Mouse (Mus musculus) brown adipose tissue, adult 24 weeks (tissue): ENCODE data around the gene Adamts2. TPM values are rescaled to one million over a fixed set of nuclear protein-coding genes. Genes with fewer than 3 reads are reported as not detected.

Experiments
- H3K27ac ChIP-seq: fragments of 200-500 bp; replicated peaks from 2 replicates; pipeline ENCODE4 v1.5.1; 2012; ENCODE audit warnings: low read depth, mild to moderate bottlenecking, low read length
- H3K4me1 ChIP-seq: fragments of 200-500 bp; 2 replicates; pipeline ENCODE4 v1.6.1; 2012; ENCODE audit warnings: low read length, mixed read lengths; ENCODE audit not compliant: control insufficient read depth, insufficient read depth, insufficient read length
- H3K4me3 ChIP-seq: fragments of 200-500 bp; 2 replicates; pipeline ENCODE4 v1.5.1; 2012; ENCODE audit warnings: low read depth, mild to moderate bottlenecking, low read length, moderate library complexity; ENCODE audit not compliant: insufficient read depth
- polyA plus RNA-seq: library from polyadenylated mRNA; stranded (reverse); fragments of >200 nt; gene quantifications from 2 replicates; pipeline ENCODE4 v1.2.4, GENCODE M21; 2012; ENCODE audit not compliant: missing spikeins, insufficient read depth, insufficient read length

Adamts2 gene
- polyA plus RNA-seq, 1 experiment, result 6.1 TPM

DNA sequence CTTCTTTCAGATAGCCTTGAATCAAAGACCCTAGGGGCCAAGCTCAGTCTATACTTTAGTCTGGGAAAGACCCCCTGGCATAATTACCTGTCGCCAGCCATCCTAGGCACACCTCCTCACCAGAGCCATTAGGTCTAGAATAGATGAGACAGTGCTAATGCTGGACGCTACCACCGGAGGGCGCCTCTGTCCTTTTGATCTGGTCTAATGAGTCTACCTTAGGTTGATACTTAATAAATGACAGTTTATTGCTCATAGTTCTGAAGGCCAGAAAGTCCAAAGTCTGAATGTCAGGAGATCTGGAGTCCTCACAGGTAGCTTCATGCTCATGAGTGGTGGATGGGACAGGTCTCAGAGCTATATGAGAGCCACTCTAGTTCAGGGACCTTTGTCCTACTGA is 165.2 kb downstream of the Adamts2 start:
- Histone ChIP-seq H3K4me1 (no peaks in the 10 kb centered on the region), H3K4me3 (no peak overlapping the region)

DNA sequence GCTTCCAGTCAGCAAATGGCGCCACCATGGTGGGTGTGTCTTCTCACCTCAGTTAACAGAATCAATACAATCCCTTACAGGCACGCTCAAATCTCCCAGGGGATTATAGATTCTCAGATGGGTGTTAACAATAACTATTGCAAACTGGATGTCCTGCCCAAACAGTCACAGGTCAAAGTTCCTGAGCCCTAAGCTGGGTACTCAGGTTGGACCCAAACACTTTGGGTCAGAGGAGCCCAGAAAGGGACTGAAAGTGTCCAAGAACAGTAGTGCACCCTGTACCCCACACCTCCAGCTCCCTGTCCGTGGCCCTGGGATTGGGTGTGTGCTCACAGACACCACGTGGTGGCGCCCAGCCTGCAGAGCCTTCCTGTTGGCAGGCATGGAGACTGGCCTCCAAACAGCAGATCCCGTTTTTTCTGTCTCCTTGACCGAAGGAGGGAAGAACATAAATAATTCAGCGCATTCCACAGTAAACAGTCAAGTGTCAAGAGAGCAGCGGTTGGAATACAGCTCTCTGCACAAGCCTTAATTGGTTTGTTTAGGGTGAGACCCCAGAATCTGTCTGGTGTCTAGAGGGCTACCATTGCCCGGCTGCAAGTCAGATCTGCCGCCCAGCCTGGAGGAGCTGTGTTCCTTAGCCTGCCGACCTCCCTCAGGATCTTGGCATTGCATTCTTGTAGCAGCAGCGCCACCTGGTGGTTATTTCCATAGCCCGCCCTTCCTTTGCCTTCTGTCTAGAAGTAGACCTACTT is 167.3 kb downstream of the Adamts2 start:
- Histone ChIP-seq H3K4me3 (peak overlapping the region; percentile 26; the same call in 1 of the 2 replicates), H3K27ac (no peak overlapping the region)

More for the DNA sequence above, 165.2 kb downstream of the Adamts2 start:
- H3K27ac ChIP-seq, result no peak overlapping the region

DNA sequence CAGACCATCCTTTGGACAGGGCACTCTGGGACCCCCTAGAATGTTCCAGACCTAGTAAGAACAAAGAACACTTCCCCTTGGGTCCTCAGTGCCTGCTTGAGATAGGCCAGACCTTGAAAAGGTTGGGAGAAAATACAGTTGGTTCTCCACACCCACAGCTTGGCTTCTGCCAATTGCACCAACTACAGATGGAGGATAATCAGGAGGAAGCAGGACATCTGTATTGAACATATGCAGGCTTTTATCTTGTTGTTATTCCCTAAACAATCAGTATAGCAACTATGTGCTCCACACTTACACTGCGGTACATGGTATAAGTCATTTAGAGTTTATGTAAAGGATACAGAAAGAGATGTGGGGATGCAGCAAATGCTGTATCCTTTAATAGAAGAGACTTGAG is 169.1 kb downstream of the Adamts2 start:
- no peaks in the 10 kb centered on the region for H3K4me1 ChIP-seq
- H3K4me3 ChIP-seq, result no peak overlapping the region
- no peak overlapping the region for H3K27ac ChIP-seq

More for the DNA sequence above, 167.3 kb downstream of the Adamts2 start:
- H3K4me1 ChIP-seq, result no peaks in the 10 kb centered on the region

DNA sequence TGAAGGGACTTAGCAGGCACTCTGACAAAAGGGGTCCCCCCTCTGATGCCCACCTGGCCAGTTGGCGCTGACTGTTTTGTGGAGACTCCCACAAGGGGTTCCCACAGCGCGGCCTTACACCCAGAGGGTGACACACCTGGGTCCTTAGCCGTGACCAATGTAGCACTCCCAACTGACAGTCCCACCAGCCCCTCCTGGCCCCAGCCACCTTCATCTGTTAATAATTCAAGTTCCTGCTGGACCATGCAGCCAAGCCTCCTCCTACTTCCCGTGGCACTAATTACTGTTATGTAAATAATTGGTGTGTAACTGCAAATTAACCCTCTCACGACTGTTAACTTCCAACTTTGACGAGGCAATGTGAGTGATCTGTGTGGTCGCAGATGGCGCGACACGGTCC is 195.8 kb downstream of the Adamts2 start:
- no peaks in the 10 kb centered on the region for H3K4me1 ChIP-seq
- no peak overlapping the region for H3K4me3 ChIP-seq
- H3K27ac ChIP-seq, result no peak overlapping the region

DNA sequence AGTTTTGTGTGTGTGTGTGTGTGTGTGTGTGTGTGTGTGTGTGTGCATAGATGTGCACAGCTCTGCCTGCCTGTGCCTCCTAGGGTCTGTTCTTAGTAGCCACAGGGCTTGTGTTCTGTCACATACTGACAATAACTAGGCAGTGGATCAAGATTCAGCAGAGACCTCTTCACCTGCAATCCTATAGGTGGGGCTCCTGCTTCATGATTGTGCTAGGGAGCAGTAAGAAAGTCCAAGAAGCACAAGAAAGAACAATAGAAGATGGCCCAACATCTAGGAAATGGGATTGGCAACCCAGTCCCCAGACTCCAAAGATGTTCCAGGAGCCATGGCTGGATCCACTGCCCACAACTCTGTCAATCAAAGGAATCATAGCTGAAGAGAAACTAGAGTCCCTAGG is 197.0 kb downstream of the Adamts2 start:
- no peak overlapping the region for H3K27ac ChIP-seq
- H3K4me3 ChIP-seq, result no peak overlapping the region
- no peaks in the 10 kb centered on the region for H3K4me1 ChIP-seq

DNA sequence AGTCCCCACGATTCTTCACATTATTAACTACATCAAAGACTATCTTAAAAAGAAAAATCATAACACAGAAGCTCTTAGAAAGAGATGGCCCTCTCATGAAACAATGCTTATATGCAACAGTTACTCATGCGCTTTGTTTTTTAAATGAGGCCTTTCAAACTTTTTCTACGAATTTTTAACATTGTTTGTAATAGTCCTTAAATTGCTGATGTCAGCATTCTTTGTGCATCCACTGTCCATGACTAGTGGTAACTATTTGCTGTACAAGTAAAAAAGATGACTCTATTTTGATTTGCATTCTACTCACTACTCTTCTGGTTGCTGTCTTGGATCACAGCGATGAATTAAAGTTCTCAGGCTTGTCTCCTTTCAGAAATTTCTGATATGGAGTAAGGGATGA is 212.3 kb downstream of the Adamts2 start:
- H3K4me1 ChIP-seq, result no peaks in the 10 kb centered on the region
- H3K27ac ChIP-seq, result no peak overlapping the region
- H3K4me3 ChIP-seq, result no peak overlapping the region

DNA sequence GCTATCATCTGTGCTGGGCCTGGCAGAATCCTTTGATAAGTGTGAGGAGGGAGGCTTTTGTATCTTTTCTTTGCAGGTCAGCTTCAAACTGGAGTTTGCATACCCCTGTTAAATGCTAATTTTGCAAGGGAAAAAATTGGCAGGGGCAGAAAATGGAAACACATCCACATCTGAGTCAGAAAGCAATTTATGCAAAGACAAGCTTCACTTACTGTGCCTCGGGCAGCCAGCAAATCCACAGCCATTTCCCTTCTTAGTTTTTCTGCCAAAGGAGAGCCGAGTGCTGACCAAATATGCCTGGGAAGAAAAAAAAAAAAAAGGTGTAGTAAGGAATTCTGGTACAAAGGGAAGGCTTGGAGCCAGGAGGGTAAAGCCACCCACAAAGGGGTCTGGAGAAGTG is 224.3 kb downstream of the Adamts2 start:
- no peaks in the 10 kb centered on the region; the same call in 1 of the 2 replicates for H3K4me1 ChIP-seq
- H3K4me3 ChIP-seq, result no peak overlapping the region
- H3K27ac ChIP-seq, result no peak overlapping the region

DNA sequence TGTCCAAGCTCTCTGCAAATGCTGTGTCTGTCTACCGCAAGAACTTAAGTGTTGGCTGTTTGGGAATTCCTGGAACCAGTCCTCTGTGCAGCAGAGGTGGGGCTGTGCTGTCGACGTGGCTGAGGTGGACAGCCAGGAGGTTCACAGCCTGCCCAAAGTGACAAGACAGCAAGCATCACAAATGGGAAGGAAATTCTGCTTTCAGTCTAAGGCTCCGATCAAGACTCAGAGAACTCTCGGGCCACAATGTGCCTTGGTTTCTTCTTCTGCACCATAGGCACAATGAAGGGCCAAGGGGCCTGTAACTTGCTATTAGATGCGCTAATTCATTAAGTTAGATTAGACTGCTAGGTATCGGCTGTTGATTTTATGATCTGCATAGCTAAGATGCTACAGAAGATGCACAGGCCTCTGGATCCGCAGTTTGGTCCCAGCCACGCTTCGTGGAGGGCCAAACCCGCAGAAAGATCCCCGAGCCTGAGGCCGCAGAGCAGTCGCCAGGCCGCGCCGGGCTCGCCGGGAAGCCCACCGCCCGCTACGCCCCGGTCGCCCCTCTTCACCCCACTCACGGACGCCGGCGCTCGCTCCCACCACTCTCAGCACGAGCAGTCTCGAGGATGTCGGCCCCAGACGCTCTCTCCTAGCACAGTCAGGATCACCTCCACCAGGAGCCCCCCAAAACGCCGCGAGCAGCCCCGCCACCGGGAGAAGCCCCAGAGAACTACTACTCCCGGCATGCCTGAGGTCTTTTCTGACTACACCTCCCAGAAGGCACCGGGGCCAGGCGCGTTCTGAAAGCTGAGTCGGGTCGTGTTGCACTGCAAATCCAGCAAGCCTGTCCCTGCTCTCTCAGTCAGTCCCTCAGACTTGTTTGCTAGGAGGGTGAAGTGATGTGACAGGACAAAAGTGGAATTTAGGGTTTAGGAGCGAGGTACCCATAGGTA is 225.4 kb downstream of the Adamts2 start, which contains the start of gene Zfp354c:
Gene Zfp354c (minus strand): TSS at position 715 of the 944 bp plus-strand sequence.
- Histone ChIP-seq H3K4me1 (no peaks in the 10 kb centered on the region; the same call in 1 of the 2 replicates), H3K27ac (0 out of 2 replicates have a peak within 1 kb of the TSS, but pooled peaks have one; percentile 11), H3K4me3 (peak within 1 kb of the TSS; percentile 68)

DNA sequence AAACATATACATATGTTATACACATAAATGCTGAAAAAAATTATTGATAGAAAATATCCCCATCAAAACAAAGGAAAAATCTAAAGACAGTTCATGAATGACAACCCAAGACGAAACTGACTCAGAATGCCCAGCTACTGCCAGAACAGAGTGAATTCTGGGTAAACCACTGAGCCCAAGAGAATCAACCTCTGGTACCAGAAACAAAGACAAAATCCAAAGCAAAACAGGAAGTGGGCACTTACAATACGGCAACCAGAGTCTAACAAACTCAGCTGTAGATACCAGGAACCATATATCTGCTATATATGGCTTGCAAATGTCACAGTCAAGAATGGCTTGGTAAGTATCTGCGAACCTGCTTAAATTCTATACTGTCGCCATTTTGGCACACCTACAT is 233.8 kb downstream of the Adamts2 start:
- Histone ChIP-seq H3K4me3 (no peak overlapping the region), H3K27ac (no peak overlapping the region), H3K4me1 (no peaks in the 10 kb centered on the region)

DNA sequence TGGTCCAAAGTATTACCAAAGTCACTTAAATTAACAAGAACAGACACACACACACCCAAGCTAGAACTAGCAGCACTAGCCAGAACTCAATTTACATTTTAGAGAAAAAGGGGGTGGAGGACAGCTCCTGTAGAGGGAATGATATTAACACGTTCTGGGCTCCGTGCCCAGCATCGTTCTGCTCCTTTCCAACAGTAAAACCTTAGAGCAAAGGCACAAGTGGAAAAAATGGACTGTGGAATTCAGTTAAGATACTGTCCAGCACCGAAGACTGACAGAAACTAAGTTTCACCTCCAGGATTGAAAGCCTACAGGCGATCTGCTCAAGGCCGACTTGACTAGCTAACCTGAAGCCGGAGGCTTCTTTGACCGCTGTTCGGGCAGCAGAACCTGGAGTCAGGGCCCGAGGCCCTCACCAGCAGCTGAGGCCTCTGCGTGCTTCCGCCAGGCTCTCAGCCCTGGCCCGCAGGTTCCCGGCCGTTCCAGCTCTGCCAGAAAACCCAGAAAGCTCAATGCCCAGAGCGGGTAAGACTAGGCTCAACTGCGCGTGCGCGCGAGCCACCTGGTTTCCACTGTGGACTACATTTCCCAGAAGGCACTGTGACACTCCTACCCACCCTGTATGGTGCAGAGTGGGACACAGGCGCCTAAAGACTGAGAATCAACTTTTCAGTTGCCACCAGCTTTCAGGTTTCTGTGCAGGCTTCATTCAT is 239.3 kb downstream of the Adamts2 start, which contains the start of gene Zfp879:
Gene Zfp879 (minus strand): TSS at position 530 of the 713 bp plus-strand sequence.
- Histone ChIP-seq H3K4me1 (no peaks in the 10 kb centered on the region), H3K4me3 (peak within 1 kb of the TSS; percentile 62), H3K27ac (no peak within 1 kb of the TSS)

DNA sequence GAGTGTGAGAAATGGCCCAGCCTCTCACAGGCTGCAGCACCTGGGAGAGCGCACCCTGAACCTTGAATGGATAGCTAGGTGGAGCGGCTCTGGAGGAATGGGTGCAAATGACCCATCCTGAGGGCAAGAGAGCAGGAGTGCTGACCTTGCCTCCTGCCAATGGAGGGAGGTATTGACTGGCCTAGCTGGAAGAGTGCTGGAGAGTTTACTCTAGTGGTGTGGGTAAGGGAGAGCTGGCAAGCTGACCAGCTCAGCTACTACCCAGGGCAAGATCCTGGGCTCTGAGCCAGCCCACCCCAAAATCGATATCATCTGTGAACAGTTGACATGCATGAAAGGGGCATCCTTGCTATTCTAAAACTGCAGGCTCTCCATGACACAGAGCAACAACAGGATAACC is 244.1 kb downstream of the Adamts2 start:
- peaks cover 2% of the 10 kb centered on the region; the same call in 1 of the 2 replicates for H3K4me1 ChIP-seq
- H3K27ac ChIP-seq, result no peak overlapping the region
- H3K4me3 ChIP-seq, result no peak overlapping the region

DNA sequence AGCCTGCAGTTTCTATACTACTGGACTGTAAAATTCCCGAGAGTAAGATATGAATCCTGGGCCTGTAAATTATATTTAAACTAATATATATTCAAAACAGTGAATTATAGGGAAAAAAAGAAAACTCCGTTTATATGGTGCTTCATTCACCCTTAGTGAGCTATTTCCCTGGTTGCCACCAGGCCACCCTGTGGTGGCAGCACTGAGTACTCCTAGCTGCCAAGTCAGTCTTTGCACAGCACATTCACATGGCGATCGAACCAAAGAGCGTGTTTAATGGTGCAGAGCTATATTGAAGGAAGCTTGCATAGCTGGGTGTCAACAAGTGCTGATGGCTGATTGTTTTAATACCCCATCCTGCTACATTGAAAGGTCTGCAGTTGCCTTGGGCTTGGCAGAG is 245.2 kb downstream of the Adamts2 start:
- no peak overlapping the region for H3K27ac ChIP-seq
- peaks cover 2% of the 10 kb centered on the region; the same call in 1 of the 2 replicates for H3K4me1 ChIP-seq
- no peak overlapping the region for H3K4me3 ChIP-seq

DNA sequence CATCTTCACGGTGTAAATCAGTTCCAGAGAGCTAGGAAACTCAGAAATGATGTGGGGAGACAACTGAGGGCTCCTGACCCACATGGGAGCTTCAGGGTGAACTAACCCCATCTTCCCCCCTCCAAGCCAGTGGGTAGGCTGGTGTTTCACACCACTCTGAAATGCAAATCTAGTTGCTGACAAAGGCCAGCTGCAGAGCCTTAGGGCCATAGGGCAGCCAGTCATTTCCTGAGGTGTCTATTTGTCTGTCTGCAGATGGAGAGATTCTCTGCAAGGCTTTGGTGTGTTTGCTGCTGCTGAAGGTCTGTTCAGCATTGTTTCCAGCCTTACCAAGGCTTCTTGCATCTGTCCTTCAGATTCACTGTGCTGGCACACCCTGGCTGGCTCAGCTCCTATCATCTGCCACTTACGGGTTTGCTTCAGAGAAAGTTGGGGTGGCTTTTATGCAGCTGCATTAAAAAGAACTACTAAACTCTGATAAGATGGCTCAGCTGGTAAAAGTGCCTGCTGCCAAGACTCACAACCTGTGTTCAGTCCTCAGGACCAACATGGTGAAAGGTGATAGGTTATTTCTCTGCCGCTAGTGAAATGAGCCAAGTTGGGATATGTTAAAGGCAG is 246.7 kb downstream of the Adamts2 start:
- peaks cover 2% of the 10 kb centered on the region; the same call in 1 of the 2 replicates for H3K4me1 ChIP-seq
- H3K4me3 ChIP-seq, result no peak overlapping the region
- H3K27ac ChIP-seq, result no peak overlapping the region

DNA sequence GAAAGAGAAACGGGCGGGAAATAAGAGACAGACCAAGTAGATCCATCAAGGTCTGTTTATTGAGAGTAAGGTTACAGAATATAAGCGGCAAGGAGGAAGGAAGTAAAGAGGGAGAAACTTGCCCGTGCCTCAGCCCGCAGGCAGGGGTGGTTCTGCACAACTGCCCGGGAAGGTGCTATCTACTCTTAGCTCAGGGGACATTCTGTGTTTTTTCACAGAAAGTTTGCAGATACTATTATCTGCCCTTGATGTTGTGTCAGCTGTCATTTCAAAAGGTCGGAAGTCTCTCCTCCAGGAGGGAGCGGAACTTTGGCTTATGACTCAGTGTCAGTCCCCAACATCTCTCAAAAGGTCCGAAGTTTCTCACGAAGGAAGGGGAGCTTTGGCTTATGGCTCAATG is 247.4 kb downstream of the Adamts2 start:
- Histone ChIP-seq H3K27ac (no peak overlapping the region), H3K4me1 (peaks cover 2% of the 10 kb centered on the region; the same call in 1 of the 2 replicates), H3K4me3 (no peak overlapping the region)
